Mouse (Mus musculus): ENCODE measurements around the gene Tub.

GRCm38 (mm10) chr7:108935411-108935810 lies 14.7 kb upstream of the Tub start:
- TF ChIP-seq ZNF384 (IDR thresholded peaks at IDR 0.05; ENCODE audit: low read depth, low read length) = no peak
- no peak for TF ChIP-seq HCFC1 (IDR thresholded peaks at IDR 0.05; ENCODE audit: borderline replicate concordance, insufficient read depth, low read length)
- TF ChIP-seq ZC3H11A (IDR thresholded peaks at IDR 0.05; ENCODE audit: borderline replicate concordance, low read depth, low read length) = no peak
- TF ChIP-seq MAFK (IDR thresholded peaks at IDR 0.05; ENCODE audit: insufficient read depth, low read depth, low read length) = no peak
- TF ChIP-seq CHD2 (IDR thresholded peaks at IDR 0.05; ENCODE audit: low read depth, low read length) = no peak

Data from ES-E14 (cell line).